Mouse (Mus musculus) olfactory bulb, adult 2 months (tissue): ENCODE results near the gene Lrrfip1.

Experiments used
- CTCF ChIP-seq: fragments of 200-500 bp; IDR thresholded peaks from 2 replicates; pipeline ENCODE4 v1.5.1; 2012; ENCODE audit warnings: low read depth, mild to moderate bottlenecking, low read length, moderate library complexity; ENCODE audit not compliant: insufficient read depth
- POLR2A ChIP-seq: fragments of 200-500 bp; IDR thresholded peaks from 2 replicates; pipeline ENCODE4 v1.6.1; 2012; ENCODE audit warnings: mild to moderate bottlenecking, low read depth, low read length, moderate library complexity; ENCODE audit not compliant: insufficient read depth

DNA sequence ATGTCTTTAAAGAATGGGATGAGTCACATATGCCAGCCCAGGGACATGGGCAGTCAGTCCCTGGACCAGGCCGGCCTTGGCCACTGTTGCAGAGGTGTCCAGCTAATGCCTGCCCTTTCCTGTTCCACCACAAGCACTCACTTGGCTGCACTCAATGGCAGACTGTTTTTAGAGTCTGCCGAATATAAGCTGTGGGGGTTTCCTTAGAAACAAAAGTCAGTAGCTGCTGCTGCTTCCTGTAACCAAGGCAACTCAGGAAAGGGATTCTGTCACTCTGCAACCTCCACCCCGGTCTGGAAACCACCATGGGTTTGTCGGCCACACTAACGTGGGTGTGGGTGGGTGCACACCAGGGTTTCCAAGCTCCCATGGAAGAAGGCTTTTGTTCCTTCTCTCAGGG lies 63.8 kb downstream of the Lrrfip1 start:
- TF ChIP-seq POLR2A (no peak), CTCF (no peak)
